Comparison of ENCODE assay signal across 12 mouse cellular contexts in genomic region chr5:72431856-72432255, GRCm38 (mm10).
"Had no signal": no experiment of that assay in that cellular context is flagged by ENCODE, and none has a peak within 500 bp of the region (broad histone marks: within the 10 kb centered on the region; RNA-seq: fewer than 3 reads in every experiment).

No protein-coding gene starts in this region.

- H3K27ac ChIP-seq: kidney, embryonic 15.5 days; left cerebral cortex, adult 2 months; limb, embryonic 15.5 days; liver, embryonic 12.5 days; lung, embryonic 15.5 days; midbrain, embryonic 13.5 days; neural tube, embryonic 15.5 days had no signal

- H3K9me3 ChIP-seq: kidney, embryonic 15.5 days; limb, embryonic 15.5 days; liver, embryonic 12.5 days; lung, embryonic 15.5 days; midbrain, embryonic 13.5 days; neural tube, embryonic 15.5 days had no signal

- H3K4me1 ChIP-seq: kidney, embryonic 15.5 days; limb, embryonic 15.5 days; liver, embryonic 12.5 days; lung, embryonic 15.5 days; midbrain, embryonic 13.5 days; neural tube, embryonic 15.5 days had no signal

- H3K27me3 ChIP-seq: kidney, embryonic 15.5 days; limb, embryonic 15.5 days; liver, embryonic 12.5 days; lung, embryonic 15.5 days; midbrain, embryonic 13.5 days; neural tube, embryonic 15.5 days had no signal

- H3K4me2 ChIP-seq: kidney, embryonic 15.5 days; limb, embryonic 15.5 days; liver, embryonic 12.5 days; lung, embryonic 15.5 days; midbrain, embryonic 13.5 days; neural tube, embryonic 15.5 days had no signal

- ATAC-seq: liver, embryonic 12.5 days; midbrain, embryonic 13.5 days had no signal

- DNase-seq: kidney, postnatal 14 days; right cerebral cortex, adult 18-20 months; thymus, adult 18-20 months; thymus, postnatal 25 days had no signal

- H3K36me3 ChIP-seq: kidney, embryonic 15.5 days; limb, embryonic 15.5 days; liver, embryonic 12.5 days; lung, embryonic 15.5 days; midbrain, embryonic 13.5 days; neural tube, embryonic 15.5 days had no signal

- H3K9ac ChIP-seq: kidney, embryonic 15.5 days; limb, embryonic 15.5 days; liver, embryonic 12.5 days; lung, embryonic 15.5 days; midbrain, embryonic 13.5 days; neural tube, embryonic 15.5 days had no signal

- H3K4me3 ChIP-seq: kidney, embryonic 15.5 days; left cerebral cortex, adult 2 months; limb, embryonic 15.5 days; liver, embryonic 12.5 days; lung, embryonic 15.5 days; midbrain, embryonic 13.5 days; myocyte; neural tube, embryonic 15.5 days had no signal
